Mouse (Mus musculus) v-Abl transformed pro-B cells (cell line): ENCODE data around the gene BC067074.
"Not testable (repeated sequence)": the region's sequence is repeated elsewhere in the genome, so short reads cannot be mapped to it uniquely, and the experiment has no call there.

Experiments used
- in situ Hi-C, 2 experiments: fragments of 400-800 bp; cut with MboI; formaldehyde crosslinking; loops; one replicate each; pipeline ENCODE4 v1.15.1; 2025; ENCODE audit not compliant: unreplicated experiment in 2 of 2

Gene BC067074

DNA sequence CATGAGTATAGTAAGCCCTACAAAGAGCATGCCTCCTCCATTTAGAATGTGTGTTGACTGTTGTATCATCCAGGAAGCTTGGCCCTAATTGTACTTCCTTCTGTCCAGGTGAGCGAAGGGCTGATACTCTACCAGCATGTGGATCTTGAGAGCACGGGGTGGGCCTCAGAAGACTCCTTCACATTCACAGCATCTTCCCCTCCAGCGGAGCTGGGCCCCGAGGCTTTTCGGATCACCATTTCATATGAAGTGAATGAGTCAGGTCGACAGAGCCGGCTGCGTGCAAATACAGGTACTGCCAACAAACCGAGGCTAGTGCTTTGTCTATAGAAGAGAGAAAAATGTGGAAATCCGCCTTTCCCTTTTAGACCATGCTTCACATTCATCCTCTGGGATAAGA lies 73.0 kb downstream of the BC067074 start:
- in situ Hi-C loops = no loop called here

DNA sequence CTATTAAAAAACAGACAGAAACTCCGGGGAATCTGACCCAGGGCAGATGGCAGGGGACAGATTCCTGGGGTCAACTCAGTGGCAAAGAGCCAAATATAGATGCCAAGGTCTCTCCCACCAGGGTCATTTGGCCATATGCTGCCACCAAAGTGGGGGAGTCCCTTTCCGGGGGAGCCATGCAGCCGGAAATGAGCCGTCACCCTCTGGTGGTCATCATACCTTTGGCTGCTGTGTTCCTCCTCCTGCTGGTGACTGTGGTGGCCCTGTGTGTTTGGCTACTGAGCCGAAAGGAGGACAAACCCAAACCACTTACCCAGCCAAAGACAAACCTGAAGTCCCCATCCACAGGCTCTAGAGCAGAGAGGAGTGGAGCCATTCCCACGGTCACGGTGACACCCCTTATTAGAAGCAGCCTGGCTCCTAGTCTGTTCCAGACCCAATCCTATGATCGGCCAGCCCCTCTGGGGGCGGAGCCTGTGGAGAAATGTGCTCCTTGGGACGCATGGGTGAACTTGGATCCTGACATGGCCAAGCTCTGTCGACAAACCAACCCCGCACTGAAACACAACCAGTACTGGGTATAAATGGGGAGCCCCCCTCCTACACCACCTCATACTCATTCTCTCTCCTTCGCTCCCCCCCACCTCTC lies 76.1 kb downstream of the BC067074 start:
- in situ Hi-C loops = no loop called here

DNA sequence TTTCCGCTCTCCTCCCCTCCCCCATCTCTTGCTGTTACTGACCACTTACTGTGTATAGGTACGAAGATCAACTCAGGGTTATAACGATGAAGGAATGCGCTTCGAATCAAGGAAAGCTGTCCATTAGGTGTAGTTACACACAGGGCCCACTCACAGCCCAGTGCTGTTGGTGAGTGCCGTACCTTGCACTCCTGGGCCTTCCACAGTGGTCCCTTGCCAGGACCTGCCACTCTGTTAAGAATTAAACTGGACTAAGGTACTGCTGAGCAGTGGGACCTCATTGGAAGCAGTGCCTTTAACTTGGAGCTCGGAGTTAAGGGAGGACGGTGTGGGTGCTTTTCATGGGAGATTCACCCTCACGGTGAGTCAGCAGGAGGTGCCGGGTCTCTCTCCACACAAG lies 76.7 kb downstream of the BC067074 start:
- in situ Hi-C loops = no loop called here

DNA sequence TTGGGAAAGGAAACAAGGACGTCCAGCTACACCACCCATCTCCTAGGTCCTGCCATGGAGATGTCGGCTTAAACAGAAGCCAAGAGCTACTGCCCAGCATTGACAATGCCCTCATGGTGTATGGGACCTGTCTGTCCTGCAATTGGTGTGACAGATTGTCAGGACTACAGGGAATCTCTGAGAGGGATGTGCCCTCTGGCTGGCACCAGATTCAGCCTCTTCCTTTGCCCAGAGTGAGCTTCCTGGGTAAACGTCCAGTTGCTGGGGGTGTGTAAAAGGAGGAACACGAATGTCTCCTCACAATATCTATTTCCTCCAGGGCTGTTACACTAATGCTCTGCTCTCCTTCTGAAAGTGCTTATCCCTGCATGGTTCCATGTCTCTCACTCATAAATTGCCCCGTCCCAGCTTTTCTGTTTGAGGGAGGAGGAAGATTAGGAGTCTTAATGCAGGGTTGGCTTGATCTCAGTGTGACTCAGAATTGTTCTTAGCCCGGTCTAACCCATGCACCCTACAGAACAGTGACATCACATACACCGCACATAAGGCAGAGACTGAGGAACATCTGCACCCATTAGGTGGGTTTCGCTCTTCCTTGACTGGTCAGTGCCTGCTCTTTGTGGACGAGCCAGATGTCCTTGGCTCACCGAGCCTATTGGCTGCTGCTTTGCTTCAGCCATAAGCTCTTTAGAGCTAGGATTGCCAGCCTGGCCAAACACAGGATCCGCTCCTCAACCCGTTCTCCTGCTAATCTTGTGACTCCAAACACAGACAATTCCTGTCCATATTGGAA lies 80.5 kb downstream of the BC067074 start:
- in situ Hi-C loops = no loop called here

DNA sequence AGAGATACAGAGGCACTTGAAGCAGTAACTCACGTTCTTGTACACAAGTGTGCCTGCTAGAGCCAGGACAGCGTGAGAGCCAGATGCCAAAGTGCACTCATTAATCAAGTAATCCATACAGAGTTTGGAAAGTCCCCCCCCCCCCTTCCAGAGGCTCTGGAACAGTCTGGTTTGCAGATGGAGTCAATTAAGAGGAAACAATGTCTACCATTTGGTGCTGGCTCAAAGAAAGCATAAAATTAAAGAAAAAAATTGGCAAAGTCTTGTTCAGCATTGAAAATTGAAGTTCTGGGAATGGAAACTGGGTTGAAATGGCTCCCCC lies 81.1 kb downstream of the BC067074 start:
- in situ Hi-C loops = no loop called here

DNA sequence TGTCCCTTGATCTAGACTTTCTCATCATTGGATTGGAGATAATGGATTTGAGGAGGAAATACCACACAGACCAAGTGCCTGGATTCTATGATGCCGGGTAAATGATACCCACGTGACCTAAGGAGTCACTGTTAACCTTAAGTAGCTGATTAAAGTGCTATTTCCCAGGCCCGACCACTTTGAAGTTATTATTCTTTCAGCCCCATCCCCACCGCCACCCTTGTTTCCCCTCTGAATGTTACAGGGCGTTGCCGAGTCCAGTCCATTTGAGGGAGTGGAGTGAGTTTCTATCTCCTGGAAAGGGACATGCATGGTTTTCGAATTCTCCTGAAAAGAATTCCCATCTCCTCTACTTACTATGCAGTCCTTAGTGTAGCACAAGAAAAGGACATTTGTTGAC lies 84.7 kb downstream of the BC067074 start:
- in situ Hi-C loops = no loop called here

DNA sequence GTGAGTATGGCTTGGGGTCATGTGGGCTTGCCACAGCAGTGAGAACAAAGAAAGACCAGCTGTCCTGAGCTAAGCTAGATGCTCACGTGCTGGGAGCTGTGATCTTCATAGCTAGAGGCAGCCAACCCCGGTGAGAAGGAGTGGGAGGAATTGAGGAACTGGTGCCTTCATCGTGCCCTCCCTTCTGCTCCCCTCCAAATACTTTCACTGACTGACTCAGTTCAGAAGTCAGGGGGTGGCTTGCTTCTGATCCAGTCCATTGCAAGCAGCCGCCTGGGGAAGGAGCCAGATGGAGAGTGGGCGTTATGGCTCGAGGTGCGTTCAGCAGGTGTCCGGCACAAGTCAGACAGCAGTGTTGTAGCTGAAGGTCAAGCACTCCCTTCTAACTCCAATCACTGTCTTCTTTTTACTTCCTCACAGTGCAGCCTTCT lies 86.0 kb downstream of the BC067074 start:
- in situ Hi-C loops = no loop called here

DNA sequence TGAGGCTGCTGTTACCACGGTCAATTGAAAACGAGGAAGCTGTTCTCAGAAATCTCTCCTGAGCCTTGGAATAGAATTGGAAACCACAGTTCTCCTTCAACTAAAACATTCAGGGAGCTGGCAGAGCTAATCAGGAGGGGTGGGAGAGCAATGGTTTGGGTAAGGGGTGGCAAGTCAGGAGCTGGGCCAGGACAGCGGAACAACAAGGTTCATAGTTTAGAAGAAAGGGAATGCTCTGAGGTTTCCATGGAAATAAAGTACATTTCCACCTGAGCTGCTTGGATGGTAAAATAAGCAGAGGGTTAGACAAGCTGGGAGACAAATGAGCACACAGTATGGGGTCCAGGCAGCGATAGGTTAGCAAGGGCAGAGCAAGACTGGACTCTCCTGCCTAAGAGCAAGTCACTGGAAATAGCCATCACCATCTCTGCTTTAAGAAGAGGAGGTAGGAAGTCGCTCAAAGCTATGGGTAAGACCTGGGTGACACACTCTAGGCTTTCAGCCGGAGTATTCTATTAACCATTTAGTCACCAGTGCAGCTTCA lies 86.9 kb downstream of the BC067074 start:
- in situ Hi-C loops = no loop called here

DNA sequence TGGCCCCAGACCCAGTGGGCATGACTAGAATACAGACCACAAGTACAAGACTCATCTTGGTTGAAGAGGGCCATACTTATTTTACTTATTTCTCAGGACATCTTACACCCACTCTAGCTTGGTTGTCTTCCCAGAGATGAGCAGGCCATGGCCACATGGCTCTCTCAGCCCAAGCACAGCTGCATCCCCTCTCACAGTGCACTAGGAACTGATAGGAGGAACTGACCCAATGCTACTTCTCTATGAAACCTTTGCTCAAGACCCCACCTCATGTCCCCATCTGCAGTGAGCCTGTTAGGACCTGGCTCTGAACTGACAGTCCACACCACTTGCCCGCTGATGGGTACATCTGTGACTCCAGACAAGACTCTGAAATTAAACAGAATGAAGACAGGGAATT lies 88.8 kb downstream of the BC067074 start:
- in situ Hi-C loops = no loop called here

DNA sequence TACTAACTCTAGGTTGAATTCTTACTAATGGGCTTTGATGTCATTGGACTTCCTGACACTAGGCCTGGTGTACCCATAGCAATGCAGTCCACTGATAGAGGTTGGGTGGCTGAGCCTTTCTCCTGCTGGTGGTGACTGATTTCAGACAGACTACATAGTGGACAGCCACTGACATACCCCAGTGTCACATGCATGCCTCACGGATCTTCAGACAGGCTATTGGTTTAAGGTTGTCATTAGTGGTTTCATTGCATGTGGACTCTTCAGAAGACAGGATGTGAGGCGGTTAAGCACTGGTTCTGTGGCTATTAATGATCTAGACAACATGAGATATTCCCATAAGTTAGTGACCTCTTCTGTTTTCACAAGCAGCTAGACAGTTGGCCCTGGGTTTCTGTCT lies 89.2 kb downstream of the BC067074 start:
- in situ Hi-C loops = no loop called here

DNA sequence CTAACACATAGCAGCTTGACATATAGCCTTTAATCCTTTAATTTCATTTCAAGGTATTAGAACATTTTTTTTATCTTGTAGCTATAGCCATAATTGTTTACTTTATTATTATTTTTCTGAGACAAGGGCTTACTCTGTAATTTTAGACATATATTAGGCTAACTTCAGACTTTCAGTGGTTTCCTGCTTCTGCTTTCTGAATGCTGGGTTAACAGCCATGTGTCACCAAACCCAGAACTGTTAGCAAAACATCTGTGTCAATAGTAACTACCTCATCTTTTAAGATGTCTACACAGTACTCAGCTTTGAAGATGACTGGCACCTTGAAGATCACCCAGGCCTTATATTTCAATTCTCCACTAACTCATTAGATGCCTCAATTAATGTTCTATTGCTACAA lies 89.8 kb downstream of the BC067074 start:
- in situ Hi-C loops = not testable (repeated sequence)

DNA sequence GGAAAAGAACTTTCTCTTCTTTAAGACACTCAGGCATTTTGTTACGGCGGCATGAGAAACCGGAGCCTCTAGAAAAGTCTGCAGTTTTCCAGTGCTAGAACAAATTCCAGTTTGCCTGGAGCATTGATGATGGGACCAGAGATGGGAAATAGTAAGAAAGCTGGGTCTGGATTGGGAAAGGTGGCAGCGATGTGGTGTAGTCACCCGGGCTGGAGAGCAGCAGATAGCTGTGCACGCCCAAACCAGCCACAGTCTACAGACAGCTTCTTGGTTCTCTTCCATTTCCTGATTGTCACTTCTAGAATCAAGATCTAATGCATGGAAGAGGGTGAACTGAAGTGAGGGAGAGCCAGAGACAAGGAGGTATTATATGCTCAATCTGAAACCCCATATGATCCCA lies 100.4 kb downstream of the BC067074 start:
- in situ Hi-C loops = no loop called here

DNA sequence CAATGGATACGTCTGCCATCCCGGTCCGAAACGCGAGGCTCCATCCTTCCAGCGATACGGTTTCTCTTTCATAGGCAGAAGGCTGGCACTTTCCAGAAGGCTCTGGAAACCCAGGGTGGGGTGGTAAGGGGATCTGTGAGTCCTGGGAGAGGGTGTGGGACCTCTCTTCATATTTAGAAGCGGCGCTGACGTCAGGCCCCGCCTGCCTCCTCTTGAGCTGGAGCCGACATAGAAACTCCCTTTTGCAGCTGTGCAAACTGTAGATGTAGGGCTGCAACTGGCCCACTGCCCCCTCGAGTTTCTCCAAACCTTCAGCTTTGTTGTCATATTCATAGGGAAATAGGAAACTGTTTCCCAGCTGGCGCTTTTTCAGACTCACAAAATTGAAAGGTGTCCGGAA lies 101.6 kb downstream of the BC067074 start:
- in situ Hi-C loops = no loop called here

DNA sequence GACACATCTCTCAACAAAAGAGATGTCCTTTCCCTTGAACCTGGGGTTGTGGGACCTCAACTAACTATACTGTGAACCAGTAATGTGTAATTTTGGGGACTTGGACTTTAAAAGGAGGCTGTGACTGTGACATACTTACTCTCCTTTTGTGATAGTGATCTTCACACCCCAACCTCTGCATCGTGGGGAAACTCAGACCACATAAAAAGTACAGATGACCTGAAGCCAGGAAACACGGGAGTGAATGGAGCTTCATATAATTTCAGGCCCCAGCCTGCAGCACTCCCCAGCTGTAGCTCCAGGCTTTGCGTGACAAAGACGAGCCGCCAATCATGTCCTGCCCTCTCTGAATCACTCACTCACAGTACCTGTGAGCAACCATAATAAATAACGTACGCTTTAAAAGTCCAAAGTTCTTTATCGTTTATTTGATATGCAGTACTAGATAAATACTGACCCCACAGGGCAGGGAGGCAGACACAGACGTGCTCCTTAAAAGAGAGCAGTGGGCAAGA lies 104.1 kb downstream of the BC067074 start:
- in situ Hi-C loops = no loop called here

DNA sequence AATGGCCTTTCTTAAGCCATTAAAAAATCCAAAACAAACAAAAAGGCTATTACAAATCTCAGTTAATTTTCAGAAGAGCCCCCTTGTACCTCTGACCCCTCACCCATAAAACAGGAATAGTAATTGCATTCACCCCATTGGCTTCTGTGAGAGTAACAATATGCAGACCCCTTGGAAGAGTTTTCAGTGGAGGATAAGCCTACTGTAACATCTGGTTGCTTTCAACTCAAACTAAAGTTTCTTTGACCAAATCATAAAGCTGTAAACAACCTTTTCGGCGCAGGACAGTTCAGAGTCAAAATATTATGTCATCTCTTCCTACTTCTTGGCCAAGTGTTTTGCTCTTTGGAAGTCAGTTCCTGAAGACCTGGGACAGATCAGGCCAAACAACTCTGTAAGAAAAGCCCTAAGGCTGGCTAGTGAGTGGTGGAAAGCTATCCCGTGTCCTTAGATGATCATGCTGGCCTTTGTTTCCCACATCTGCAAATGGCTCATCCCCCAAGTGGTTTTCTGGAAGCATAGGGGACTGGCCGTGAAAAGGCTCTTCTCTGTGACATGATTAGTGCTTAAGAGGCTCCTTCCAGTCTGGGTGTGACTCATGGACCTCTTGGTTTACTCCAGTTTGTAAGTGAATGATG lies 108.5 kb downstream of the BC067074 start:
- in situ Hi-C loops = no loop called here

DNA sequence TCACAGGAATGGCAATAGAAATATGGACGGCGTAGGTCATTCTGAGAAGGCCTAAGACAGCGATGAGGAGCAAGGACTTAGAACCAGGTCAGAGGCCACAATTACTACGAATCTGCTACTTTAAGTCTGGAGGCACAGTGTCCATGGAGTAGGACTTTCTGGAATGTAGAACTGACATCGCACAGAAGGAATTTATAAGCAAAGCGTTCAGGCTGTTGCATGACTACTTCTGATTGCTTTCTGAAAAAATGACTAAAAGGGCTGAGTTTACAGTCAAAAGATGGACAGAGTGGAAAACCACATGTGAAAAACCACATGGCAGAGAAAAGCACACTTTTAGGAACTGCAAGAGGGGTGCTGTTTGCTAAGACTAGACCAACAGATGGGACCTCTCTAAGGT lies 110.7 kb downstream of the BC067074 start:
- in situ Hi-C loops = no loop called here

DNA sequence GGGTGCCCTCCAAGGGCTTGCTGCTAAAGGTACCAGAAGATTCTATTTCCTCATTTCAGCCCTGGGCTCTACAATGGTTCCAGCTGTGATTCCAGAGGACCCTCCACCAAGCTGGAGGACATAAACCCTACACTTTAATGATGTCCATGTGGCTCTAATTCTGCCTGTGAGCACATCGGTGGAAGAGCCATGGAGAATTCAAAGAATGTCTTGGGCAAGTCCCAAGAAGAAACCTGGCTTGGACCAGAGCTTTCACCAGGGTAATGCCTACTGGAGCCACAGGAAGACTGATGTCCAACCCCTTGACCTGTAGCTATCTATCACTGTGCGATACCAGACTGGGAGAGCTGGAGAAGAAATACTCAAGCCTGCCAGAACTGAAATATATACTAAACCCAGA lies 111.2 kb downstream of the BC067074 start:
- in situ Hi-C loops = no loop called here

DNA sequence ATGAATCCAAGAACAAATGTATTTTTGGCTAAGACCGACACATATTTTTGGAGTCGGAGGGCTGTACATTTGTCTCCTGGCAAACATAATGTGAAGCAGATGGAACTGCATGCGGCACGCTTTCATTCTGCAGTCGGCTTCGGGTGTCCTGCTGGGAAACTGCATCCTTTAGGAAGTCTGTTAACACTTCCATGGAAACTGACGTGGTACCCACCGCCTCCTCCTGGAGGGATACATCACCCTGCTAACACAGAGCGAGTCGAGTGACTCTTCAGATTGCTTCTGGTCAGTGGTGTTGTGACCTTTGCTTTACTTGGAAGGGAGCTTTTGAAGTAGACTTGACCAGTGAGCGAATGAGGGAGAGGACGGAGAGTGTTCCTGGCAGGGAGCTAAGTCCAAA lies 117.0 kb downstream of the BC067074 start:
- in situ Hi-C loops = no loop called here

DNA sequence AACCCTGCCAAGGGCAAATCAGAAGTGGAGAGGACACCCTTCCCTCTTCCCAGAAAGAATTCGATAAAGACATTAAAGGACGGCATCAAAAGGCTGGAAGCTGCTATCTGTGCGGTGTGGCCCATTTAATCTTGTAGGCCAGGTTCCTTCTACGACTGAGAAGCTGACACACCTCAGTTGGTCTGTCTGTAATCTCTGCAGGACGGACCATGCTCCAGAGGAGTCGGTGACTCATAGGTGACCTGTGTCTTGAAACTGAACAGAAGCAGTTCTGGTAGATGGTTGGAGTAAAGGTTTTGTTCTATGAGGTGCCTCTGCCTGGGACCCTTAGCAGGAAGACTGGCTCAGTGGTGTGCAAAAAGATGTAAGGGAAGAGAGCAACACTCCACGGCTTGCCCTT lies 122.6 kb downstream of the BC067074 start:
- in situ Hi-C loops = no loop called here

DNA sequence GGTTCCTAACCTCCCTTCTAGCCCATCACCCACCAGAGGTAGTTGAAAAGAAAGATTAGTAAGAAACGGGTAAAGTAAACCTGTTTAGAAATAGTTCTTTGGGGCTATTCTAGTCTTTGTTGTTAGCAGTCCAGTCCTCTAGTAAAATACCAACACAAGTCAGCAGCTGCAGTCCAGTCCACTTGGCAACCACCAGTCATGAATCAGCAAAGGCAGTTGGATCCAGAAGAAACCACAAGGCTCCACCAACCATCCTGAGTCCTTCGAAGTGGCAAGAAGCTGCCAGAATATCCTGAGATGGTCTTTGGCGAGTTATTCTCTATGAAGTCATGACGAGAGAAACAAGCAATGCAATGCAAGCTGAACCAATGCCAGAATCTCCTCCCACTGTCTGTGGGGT lies 124.0 kb downstream of the BC067074 start:
- in situ Hi-C loops = no loop called here

DNA sequence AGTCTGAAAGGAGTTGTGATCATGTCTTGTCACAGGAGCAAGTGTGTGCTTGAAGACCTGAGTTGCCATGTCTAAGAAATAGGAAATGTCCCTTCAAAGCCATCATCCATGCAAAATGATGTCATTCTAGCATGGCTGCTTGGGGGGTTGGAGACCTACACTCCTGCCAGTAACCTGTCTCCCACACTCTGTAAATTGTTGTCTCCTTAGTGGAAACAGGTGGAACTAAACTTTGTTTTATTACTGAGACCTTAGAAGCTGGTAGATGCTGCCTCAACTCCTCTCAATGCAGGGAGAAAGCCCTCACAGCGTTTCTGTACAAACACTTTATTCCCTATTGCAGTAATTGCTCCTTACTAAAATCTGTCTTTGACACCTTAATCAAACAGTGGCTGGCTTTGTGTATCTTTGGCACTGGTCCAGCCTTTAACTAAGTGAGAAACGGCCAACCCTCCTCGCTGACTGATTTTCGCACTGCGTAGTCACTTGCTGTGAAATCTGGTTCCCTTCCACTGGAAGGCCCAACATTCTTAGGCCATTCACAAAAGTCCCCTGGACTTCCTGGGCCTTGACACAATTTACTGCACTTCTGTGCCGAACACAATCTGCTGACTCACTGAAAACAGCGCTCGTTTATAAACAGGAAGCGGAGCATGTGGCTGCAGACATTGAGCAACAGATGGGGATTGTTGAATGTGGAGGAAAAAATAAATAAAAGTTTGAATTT lies 125.0 kb downstream of the BC067074 start:
- in situ Hi-C loops = no loop called here
